ENCODE assay signal across 11 mouse cellular contexts in genomic region chr3:122206279-122207070, GRCm38 (mm10). TPM values are rescaled to one million over a fixed set of nuclear protein-coding genes. Genes with fewer than 3 reads are reported as not detected.
DNase-seq lines count a peak whose midpoint lies in the region; ATAC-seq and TF ChIP-seq lines count a peak whose summit lies in the region.
"Had no signal": no experiment of that assay in that cellular context is flagged by ENCODE, and none has a peak within 500 bp of the region (broad histone marks: within the 10 kb centered on the region; RNA-seq: fewer than 3 reads in every experiment).

No protein-coding gene starts in this region.

- H3K4me1 ChIP-seq in midbrain, embryonic 10.5 days = peaks cover 28% of the 10 kb centered on the region
- H3K4me1 ChIP-seq in midbrain, embryonic 15.5 days = peaks cover 3% of the 10 kb centered on the region; the same call in 1 of the 2 replicates
- peaks cover 29% of the 10 kb centered on the region for H3K4me1 ChIP-seq in cerebellum, adult 2 months (ENCODE audit: control insufficient read depth, insufficient read depth, low read length)

- H3K9ac ChIP-seq in midbrain, embryonic 15.5 days = no peak overlapping the region

- TF ChIP-seq CTCF in cerebellum, adult 2 months (IDR thresholded peaks at IDR 0.05; ENCODE audit: borderline replicate concordance, insufficient read depth, low read depth, low read length) = no peak

- H3K4me2 ChIP-seq in midbrain, embryonic 15.5 days = no peak overlapping the region

- no peaks in the 10 kb centered on the region for H3K27me3 ChIP-seq in midbrain, embryonic 10.5 days (ENCODE audit: low read depth, poor library complexity, severe bottlenecking)
- no peaks in the 10 kb centered on the region for H3K27me3 ChIP-seq in midbrain, embryonic 15.5 days (replicated peaks)
- no peaks in the 10 kb centered on the region for H3K27me3 ChIP-seq in cerebellum, adult 2 months (ENCODE audit: control insufficient read depth, insufficient read depth, low read length)

- H3K4me3 ChIP-seq in midbrain, embryonic 10.5 days = no peak overlapping the region
- H3K4me3 ChIP-seq in midbrain, embryonic 15.5 days = no peak overlapping the region
- H3K4me3 ChIP-seq in cerebellum, adult 2 months (replicated peaks; ENCODE audit: insufficient read depth, low read depth, low read length) = no peak overlapping the region
- H3K4me3 ChIP-seq: erythroblast, embryonic 14.5 days; myocyte had no signal

- 71% methylated on average over 8 of the region's 8 CpGs for WGBS in midbrain, embryonic 10.5 days
- 63% methylated on average over 8 of the region's 8 CpGs for WGBS in midbrain, embryonic 15.5 days
- WGBS in cerebellum, adult 2 months = 9% methylated on average over 8 of the region's 8 CpGs

- ATAC-seq in midbrain, embryonic 15.5 days (replicated peaks) = no peak

- H3K9me3 ChIP-seq in midbrain, embryonic 10.5 days (replicated peaks) = no peaks in the 10 kb centered on the region
- H3K9me3 ChIP-seq in midbrain, embryonic 15.5 days = no peaks in the 10 kb centered on the region

- intact Hi-C loops in heart, postnatal 14 days (cut with DNase I) = no loop called here

- no peak for TF ChIP-seq POLR2A in cerebellum, adult 2 months (IDR thresholded peaks at IDR 0.05; ENCODE audit: borderline replicate concordance, insufficient read depth, low read length)

- no peaks in the 10 kb centered on the region for H3K36me3 ChIP-seq in midbrain, embryonic 10.5 days
- H3K36me3 ChIP-seq in midbrain, embryonic 15.5 days (replicated peaks) = no peaks in the 10 kb centered on the region

- peak; percentile 19 for DNase-seq in midbrain, embryonic 10.5 days (ENCODE audit: low spot score)
- peak; percentile 94 to 98 for DNase-seq in cerebellum, adult 2 months
- peak; percentile 85 to 89 for DNase-seq in kidney, adult 8-10 months
- DNase-seq in retina, embryonic 14.5 days (ENCODE audit: low spot score) = peak; percentile 70
- no peak for DNase-seq in heart, postnatal 14 days
- DNase-seq in c-Kit-positive CD71-positive TER-119-positive erythroid progenitor cells, embryonic 14.5 days (ENCODE audit: low spot score) = no peak
- no peak for DNase-seq in right cerebral cortex, postnatal 4 days
- DNase-seq: lung, adult 2 months had no signal

- no peak overlapping the region for H3K27ac ChIP-seq in midbrain, embryonic 10.5 days (replicated peaks)
- no peak overlapping the region for H3K27ac ChIP-seq in midbrain, embryonic 15.5 days
- peak overlapping the region; percentile 83 for H3K27ac ChIP-seq in cerebellum, adult 2 months (ENCODE audit: insufficient read depth, low read length)

RNA-seq across cellular contexts. Expression of gene Gclm, which starts 38.9 kb away (rescaled TPM):
- polyA plus RNA-seq in midbrain, embryonic 10.5 days (2016; fragmentation: Nextera tagmentation; extraction: Ambion mirVana) = 44.6 and 52.5 TPM in 2 replicates
- 40.3 and 45.8 TPM in 2 replicates for polyA plus RNA-seq in midbrain, embryonic 15.5 days (2015; fragmentation: Nextera tagmentation; extraction: Ambion mirVana)
- 75.4 and 78.6 TPM in 2 replicates for polyA plus RNA-seq in cerebellum, adult 2 months (2012; rRNA removed)
- 10 to 100 TPM; 57.2 to 61.6 TPM for total RNA-seq in heart, postnatal 14 days (2021)

Comparison
In these comparisons a context has a peak if more than half of its experiments do, and no peak if none do; other contexts are left out.
1. DNase-seq: peak in midbrain, embryonic 10.5 days (single experiment), cerebellum, adult 2 months (2 of 2), kidney, adult 8-10 months (2 of 2) and retina, embryonic 14.5 days (single experiment); none in heart, postnatal 14 days (0 of 2), c-Kit-positive CD71-positive TER-119-positive erythroid progenitor cells, embryonic 14.5 days (single experiment) and right cerebral cortex, postnatal 4 days (single experiment).